Mouse (Mus musculus) kidney, embryonic 15.5 days (tissue): Measurements from ENCODE around the gene Cstad. TPM values are rescaled to one million over a fixed set of nuclear protein-coding genes. Genes with fewer than 3 reads are reported as not detected.

Experiments used
- ATAC-seq: fragments of 200-750 bp; cut with Nextera tagmentation; replicated peaks from 2 replicates; pipeline ENCODE4 v1.8.0; 2017; ENCODE audit warnings: moderate TSS enrichment; ENCODE audit not compliant: low FRiP score
- H3K27ac ChIP-seq: fragments of 300-500 bp; sonication (generic); 2 replicates; pipeline ENCODE4 v1.5.1; 2015; ENCODE audit warnings: mild to moderate bottlenecking, inconsistent platforms
- H3K27me3 ChIP-seq: fragments of 300-500 bp; sonication (generic); 2 replicates; pipeline ENCODE4 v1.6.1; 2015; ENCODE audit warnings: inconsistent platforms
- H3K36me3 ChIP-seq: fragments of 300-500 bp; sonication (generic); 2 replicates; pipeline ENCODE4 v1.6.1; 2015; ENCODE audit warnings: inconsistent platforms
- H3K4me1 ChIP-seq: fragments of 300-500 bp; sonication (generic); 2 replicates; pipeline ENCODE4 v1.6.1; 2015; ENCODE audit warnings: inconsistent platforms
- H3K4me2 ChIP-seq: fragments of 300-500 bp; sonication (generic); 2 replicates; pipeline ENCODE4 v1.6.1; 2015; ENCODE audit warnings: moderate library complexity, mild to moderate bottlenecking, inconsistent platforms
- H3K4me3 ChIP-seq: fragments of 300-500 bp; sonication (generic); replicated peaks from 2 replicates; pipeline ENCODE4 v1.5.1; 2015; ENCODE audit warnings: mild to moderate bottlenecking, inconsistent platforms
- H3K9ac ChIP-seq: fragments of 300-500 bp; sonication (generic); 2 replicates; pipeline ENCODE4 v1.6.1; 2015; ENCODE audit warnings: mild to moderate bottlenecking, inconsistent platforms
- H3K9me3 ChIP-seq: fragments of 300-500 bp; sonication (generic); replicated peaks from 2 replicates; pipeline ENCODE4 v1.6.1; 2016; ENCODE audit warnings: inconsistent platforms
- WGBS: fragments of 180-500 bp; shearing (Covaris S2); methylation state at CpG from one replicate; pipeline ENCODE4 v1.1.7; 2015; ENCODE audit warnings: mixed read lengths; 5-methylcytosine and 5-hydroxymethylcytosine counted together
- polyA plus RNA-seq: library from polyadenylated mRNA; unstranded; fragments of >200 nt; fragmentation: Nextera tagmentation; extraction: Ambion mirVana; gene quantifications from 2 replicates; pipeline ENCODE4 v1.2.1, GENCODE M21; 2015

The Cstad gene
- polyA plus RNA-seq, 1 experiment from 2014 or later, result 1.8 TPM

DNA sequence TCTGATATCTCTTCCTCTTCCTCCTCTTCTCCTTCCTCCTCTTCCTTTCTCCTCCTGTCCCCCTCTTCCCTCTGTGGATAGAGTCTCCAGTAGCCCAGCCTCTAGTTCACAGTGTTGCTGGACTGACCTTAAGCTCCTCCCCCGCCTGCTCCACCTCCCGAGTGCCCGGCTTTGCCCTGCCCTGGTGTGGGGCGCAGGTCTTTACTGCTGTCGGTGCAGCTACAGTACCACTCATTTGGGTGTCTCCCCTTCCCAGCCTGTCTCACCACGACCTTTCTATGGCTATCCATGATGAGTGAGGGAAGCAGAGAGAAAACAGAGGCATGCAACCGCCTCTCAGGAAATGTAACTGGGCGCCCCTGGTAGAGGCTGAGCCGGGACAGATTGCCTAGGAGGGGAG, 5.5 kb downstream of the Cstad start:
- no peaks in the 10 kb centered on the region for H3K27me3 ChIP-seq
- H3K36me3 ChIP-seq, result no peaks in the 10 kb centered on the region
- 7% methylated on average over 9 of the region's 9 CpGs for WGBS
- peak overlapping the region; percentile 52 for H3K4me2 ChIP-seq
- no peak for ATAC-seq
- no peaks in the 10 kb centered on the region for H3K9me3 ChIP-seq
- peak overlapping the region; percentile 10; the same call in 1 of the 2 replicates for H3K4me3 ChIP-seq
- H3K9ac ChIP-seq, result peak overlapping the region; percentile 40; the same call in 1 of the 2 replicates
- H3K4me1 ChIP-seq, result peaks cover 66% of the 10 kb centered on the region
- peak overlapping the region; percentile 94 for H3K27ac ChIP-seq

- no peak for ATAC-seq
These were observed 6.4 kb downstream of the Cstad start for GRCm38 (mm10) chr2:30600965-30601841.

DNA sequence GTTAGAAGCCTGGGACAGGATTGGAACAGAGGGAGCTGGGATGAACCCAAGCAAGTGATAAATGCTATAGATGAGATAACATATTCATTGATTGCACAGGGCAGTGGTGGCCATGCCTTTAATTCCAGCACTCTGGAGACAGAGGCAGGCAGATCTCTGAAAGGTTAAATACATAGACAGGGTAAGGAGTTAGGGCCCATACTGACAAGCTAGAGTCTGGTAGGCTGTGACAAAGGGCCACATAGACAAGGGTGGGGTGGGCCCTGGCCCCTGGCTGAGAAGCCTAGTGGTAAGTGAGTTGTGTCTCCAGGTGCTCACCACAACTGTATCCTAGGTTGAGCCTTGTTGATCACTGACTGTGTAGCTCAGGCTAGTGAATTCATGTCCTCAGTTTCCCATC, 7.6 kb downstream of the Cstad start:
- H3K4me3 ChIP-seq, result no peak overlapping the region
- peak overlapping the region; percentile 94 for H3K27ac ChIP-seq
- ATAC-seq, result no peak
- H3K9me3 ChIP-seq, result no peaks in the 10 kb centered on the region
- no peak overlapping the region for H3K4me2 ChIP-seq
- peaks cover 78% of the 10 kb centered on the region for H3K4me1 ChIP-seq
- no peaks in the 10 kb centered on the region for H3K36me3 ChIP-seq
- no peak overlapping the region for H3K9ac ChIP-seq
- no peaks in the 10 kb centered on the region for H3K27me3 ChIP-seq

More at GRCm38 (mm10) chr2:30600965-30601841, 6.4 kb downstream of the Cstad start:
- H3K27me3 ChIP-seq, result no peaks in the 10 kb centered on the region
- peak overlapping the region; percentile 52 for H3K4me2 ChIP-seq
- H3K27ac ChIP-seq, result peak overlapping the region; percentile 94
- no peaks in the 10 kb centered on the region for H3K9me3 ChIP-seq
- H3K4me3 ChIP-seq, result peak overlapping the region; percentile 10; the same call in 1 of the 2 replicates
- peaks cover 66% of the 10 kb centered on the region for H3K4me1 ChIP-seq
- H3K9ac ChIP-seq, result no peak overlapping the region
- 10% methylated on average over 20 of the region's 20 CpGs for WGBS
- H3K36me3 ChIP-seq, result no peaks in the 10 kb centered on the region

DNA sequence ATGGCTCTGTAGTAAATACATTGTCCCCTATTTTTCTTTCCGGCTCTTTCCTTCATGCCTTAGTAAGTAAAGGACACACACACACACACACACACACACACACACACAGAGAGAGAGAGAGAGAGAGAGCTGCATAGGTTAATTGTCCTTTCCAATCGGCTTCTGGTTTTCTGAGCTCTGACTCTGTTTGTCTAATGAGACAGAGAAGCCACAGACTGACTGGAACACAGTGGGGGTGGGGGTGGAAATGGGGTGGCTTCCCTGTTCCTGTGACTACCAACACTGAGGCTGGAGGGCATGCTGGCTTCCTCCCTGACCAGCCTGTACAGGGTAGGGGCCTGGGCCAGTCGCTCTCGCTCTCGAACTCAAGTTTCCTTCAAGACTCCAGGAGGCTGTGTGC, 8.9 kb downstream of the Cstad start:
- WGBS, result 74% methylated on average over 5 of the region's 5 CpGs
- H3K4me1 ChIP-seq, result peaks cover 87% of the 10 kb centered on the region
- ATAC-seq, result no peak
- no peaks in the 10 kb centered on the region for H3K36me3 ChIP-seq
- no peak overlapping the region for H3K4me2 ChIP-seq
- H3K9ac ChIP-seq, result no peak overlapping the region
- H3K27ac ChIP-seq, result peak overlapping the region; percentile 93
- H3K27me3 ChIP-seq, result no peaks in the 10 kb centered on the region
- H3K9me3 ChIP-seq, result no peaks in the 10 kb centered on the region
- H3K4me3 ChIP-seq, result no peak overlapping the region

GRCm38 (mm10) chr2:30604880-30605761, 10.3 kb downstream of the Cstad start:
- H3K4me3 ChIP-seq, result peak overlapping the region; percentile 20
- peaks cover 81% of the 10 kb centered on the region for H3K4me1 ChIP-seq
- H3K9ac ChIP-seq, result 0 out of 2 replicates have a peak overlapping the region, but pooled peaks have one; percentile 18

DNA sequence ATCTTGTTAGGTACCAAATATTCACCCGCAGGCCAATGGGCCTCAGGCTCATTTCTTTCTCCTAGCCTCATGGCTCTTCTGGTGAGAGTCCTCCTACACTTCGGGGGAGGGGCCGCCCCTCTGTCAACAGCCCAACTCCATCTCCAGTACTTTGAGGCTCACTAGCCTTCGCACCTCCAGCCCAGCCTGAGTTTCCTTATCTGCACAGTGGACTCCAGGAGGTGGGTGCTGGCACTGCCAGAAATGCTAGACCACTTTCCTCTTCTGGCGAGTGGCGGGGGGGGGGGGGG, 10.9 kb downstream of the Cstad start:
- no peaks in the 10 kb centered on the region for H3K36me3 ChIP-seq
- H3K4me3 ChIP-seq, result no peak overlapping the region
- no peaks in the 10 kb centered on the region for H3K27me3 ChIP-seq
- H3K4me1 ChIP-seq, result peaks cover 75% of the 10 kb centered on the region
- H3K4me2 ChIP-seq, result 0 out of 2 replicates have a peak overlapping the region, but pooled peaks have one; percentile 54
- ATAC-seq, result no peak; the same call in 1 of the 2 replicates
- 12% methylated on average over 5 of the region's 6 CpGs for WGBS
- peak overlapping the region; percentile 93 for H3K27ac ChIP-seq
- H3K9me3 ChIP-seq, result no peaks in the 10 kb centered on the region
- H3K9ac ChIP-seq, result 0 out of 2 replicates have a peak overlapping the region, but pooled peaks have one; percentile 18

More at GRCm38 (mm10) chr2:30604880-30605761, 10.3 kb downstream of the Cstad start:
- Histone ChIP-seq H3K9me3 (no peaks in the 10 kb centered on the region), H3K36me3 (no peaks in the 10 kb centered on the region), H3K27ac (peak overlapping the region; percentile 93), H3K4me2 (peak overlapping the region; percentile 54), H3K27me3 (no peaks in the 10 kb centered on the region)
- ATAC-seq, result peak; percentile 68
- 1% methylated on average over 32 of the region's 32 CpGs for WGBS

DNA sequence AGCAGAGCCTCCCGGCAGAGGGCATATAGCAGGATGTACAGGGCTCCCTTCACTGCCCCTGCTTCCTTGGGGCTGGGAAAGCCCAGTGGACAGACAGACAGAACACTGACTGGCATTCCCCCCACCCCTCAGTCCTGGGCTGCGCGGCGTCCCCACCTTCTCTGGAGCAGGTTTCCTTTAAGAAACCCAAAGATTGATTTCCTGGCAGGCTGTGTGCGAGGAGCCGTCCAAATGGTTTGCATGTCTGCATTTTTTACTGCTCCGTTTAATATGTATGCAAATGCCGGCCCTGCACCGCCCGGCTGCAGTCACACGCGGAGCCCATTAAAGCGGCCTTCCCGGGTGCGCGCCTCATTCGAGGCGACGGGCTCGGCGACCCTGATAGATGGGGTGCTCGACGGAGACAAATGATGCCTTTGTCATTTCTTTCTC, 11.8 kb downstream of the Cstad start:
- no peaks in the 10 kb centered on the region for H3K36me3 ChIP-seq
- H3K27ac ChIP-seq, result peak overlapping the region; percentile 93
- H3K9me3 ChIP-seq, result no peaks in the 10 kb centered on the region
- H3K4me3 ChIP-seq, result no peak overlapping the region; the same call in 1 of the 2 replicates
- H3K9ac ChIP-seq, result no peak overlapping the region
- peak overlapping the region; percentile 40 for H3K4me2 ChIP-seq
- WGBS, result 6% methylated on average over 23 of the region's 23 CpGs
- H3K27me3 ChIP-seq, result no peaks in the 10 kb centered on the region
- H3K4me1 ChIP-seq, result peaks cover 65% of the 10 kb centered on the region
- ATAC-seq, result no peak

DNA sequence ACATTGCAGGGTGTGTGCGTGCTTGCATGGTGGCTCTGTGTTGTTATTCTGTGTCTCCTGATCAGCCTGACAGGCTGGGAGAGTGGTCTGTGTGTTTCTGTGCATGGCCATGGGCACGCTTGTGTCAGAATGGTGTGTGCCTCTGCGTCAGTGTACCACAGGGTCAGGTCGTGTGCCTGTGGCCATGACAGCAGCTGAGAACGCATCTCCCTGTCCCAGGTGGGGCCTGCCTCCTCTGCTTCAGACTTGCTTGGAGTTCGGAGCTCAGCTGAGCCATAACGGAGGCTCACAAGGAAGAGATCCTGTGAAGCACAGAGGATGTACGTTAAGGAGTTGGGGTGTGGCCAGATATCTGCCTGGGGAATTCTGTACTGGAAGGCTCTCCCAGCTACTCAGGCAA, 13.1 kb downstream of the Cstad start:
- Histone ChIP-seq H3K9ac (no peak overlapping the region), H3K4me1 (peaks cover 54% of the 10 kb centered on the region), H3K4me2 (no peak overlapping the region), H3K27ac (no peak overlapping the region), H3K36me3 (no peaks in the 10 kb centered on the region), H3K4me3 (no peak overlapping the region), H3K27me3 (no peaks in the 10 kb centered on the region), H3K9me3 (no peaks in the 10 kb centered on the region)
- 69% methylated on average over 8 of the region's 8 CpGs for WGBS
- no peak for ATAC-seq

- ATAC-seq, result no peak
- Histone ChIP-seq H3K9ac (no peak overlapping the region), H3K4me1 (peaks cover 53% of the 10 kb centered on the region), H3K27me3 (no peaks in the 10 kb centered on the region), H3K9me3 (no peaks in the 10 kb centered on the region), H3K36me3 (no peaks in the 10 kb centered on the region), H3K27ac (no peak overlapping the region), H3K4me2 (no peak overlapping the region), H3K4me3 (no peak overlapping the region)
- WGBS, result 84% methylated on average over 10 of the region's 10 CpGs
These were observed 13.9 kb downstream of the Cstad start for GRCm38 (mm10) chr2:30608690-30609201.

DNA sequence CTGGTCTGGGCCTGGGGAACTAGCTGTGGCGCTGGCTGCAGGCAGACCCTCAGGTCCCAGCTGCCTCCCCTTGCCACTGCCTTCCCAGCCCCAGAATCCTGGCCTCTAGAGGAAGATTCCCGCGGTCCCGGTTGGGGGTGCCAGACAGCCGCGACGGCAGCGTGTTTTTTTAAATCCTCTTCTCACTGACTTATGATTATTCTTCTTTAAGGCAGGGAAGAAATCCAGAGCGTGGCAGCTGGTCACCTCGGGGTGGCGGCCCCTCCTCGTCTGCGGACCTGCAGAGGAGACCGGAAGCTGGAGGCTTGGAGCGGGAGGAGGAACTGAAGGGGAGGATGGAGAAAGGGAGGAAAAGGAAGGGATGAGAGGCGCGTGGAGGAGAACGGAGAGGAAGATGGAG, 18.7 kb downstream of the Cstad start:
- ATAC-seq, result peak; percentile 57
- peak overlapping the region; percentile 35; the same call in 1 of the 2 replicates for H3K9ac ChIP-seq
- under 1% methylated on average over 18 of the region's 18 CpGs for WGBS

GRCm38 (mm10) chr2:30614151-30614923, 19.5 kb downstream of the Cstad start:
- Histone ChIP-seq H3K27ac (peak overlapping the region; percentile 90), H3K27me3 (no peaks in the 10 kb centered on the region), H3K9ac (peak overlapping the region; percentile 35; the same call in 1 of the 2 replicates), H3K9me3 (no peaks in the 10 kb centered on the region), H3K36me3 (no peaks in the 10 kb centered on the region), H3K4me3 (peak overlapping the region; percentile 24; the same call in 1 of the 2 replicates), H3K4me2 (peak overlapping the region; percentile 53), H3K4me1 (peaks cover 43% of the 10 kb centered on the region)
- 34% methylated on average over 9 of the region's 9 CpGs for WGBS
- ATAC-seq, result no peak; the same call in 1 of the 2 replicates

More for the DNA sequence above, 18.7 kb downstream of the Cstad start:
- Histone ChIP-seq H3K27ac (peak overlapping the region; percentile 90), H3K9me3 (no peaks in the 10 kb centered on the region), H3K4me3 (peak overlapping the region; percentile 24), H3K27me3 (no peaks in the 10 kb centered on the region), H3K36me3 (no peaks in the 10 kb centered on the region), H3K4me1 (peaks cover 35% of the 10 kb centered on the region), H3K4me2 (peak overlapping the region; percentile 53)
